Mouse (Mus musculus) CD4-positive naive resting alpha-beta T cell, adult 76 days (primary cell): ENCODE results near the gene Aldh3b1. TPM values are rescaled to one million over a fixed set of nuclear protein-coding genes. Genes with fewer than 3 reads are reported as not detected.

Experiments used
- total RNA-seq: library from RNA; stranded (reverse); gene quantifications from one replicate; pipeline ENCODE4 v1.2.4, GENCODE M21; 2023

Aldh3b1 gene
- 1.7 TPM for total RNA-seq

GRCm38 (mm10) chr19:3929211-3929941 lies at the start of gene Aldh3b1:
Gene Aldh3b1 (minus strand): TSS chr19:3929808.

GRCm38 (mm10) chr19:3972229-3972628 lies 42.6 kb upstream of the Aldh3b1 start, which contains the start of gene Aldh3b2:
Gene Aldh3b2 (plus strand): TSS chr19:3972328.

DNA sequence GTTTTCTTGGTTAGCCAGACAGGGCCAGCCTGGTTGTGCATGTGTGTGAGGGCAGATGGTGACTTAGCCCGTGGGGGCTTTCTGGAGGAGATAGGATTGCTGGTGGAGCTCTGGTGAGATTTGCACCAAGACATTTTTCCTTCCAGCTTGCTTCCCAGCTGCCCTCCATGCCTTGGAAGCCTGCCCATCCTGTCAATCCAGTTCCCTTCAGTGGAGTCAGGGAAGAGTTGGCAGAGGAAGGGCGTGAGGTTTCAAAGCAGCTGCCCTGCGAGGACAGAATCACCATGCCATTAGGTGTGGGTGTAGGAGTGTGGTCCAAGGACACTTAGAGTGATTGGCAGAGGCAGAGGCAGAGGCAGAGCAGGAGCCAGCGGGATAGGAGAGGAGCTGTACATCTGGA lies 28.9 kb upstream of the Aldh3b1 start, which contains the start of gene Aldh3b3:
Gene Aldh3b3, plus strand, starts transcription at position 176 of the 400 bp plus-strand sequence.

GRCm38 (mm10) chr19:3935032-3935895 lies 5.7 kb upstream of the Aldh3b1 start, which contains the start of gene Unc93b1:
Gene Unc93b1 (plus strand): TSS chr19:3935186.

GRCm38 (mm10) chr19:3912337-3913204 lies 17.0 kb downstream of the Aldh3b1 start, which contains the start of gene Ndufs8:
Gene Ndufs8 (minus strand): TSS chr19:3912774.

GRCm38 (mm10) chr19:3906795-3907786 lies 22.5 kb downstream of the Aldh3b1 start, which contains the start of gene Tcirg1:
Gene Tcirg1 (minus strand): TSS chr19:3907133.

Other genes starting within 250 kb of the Aldh3b1 start
- 7.0 TPM for gene Lrp5, start 243.2 kb downstream of the Aldh3b1 start, total RNA-seq
- 11.1 TPM for gene 1810055G02Rik, start 221.5 kb downstream of the Aldh3b1 start, total RNA-seq
- 201 TPM for gene Kmt5b, start 162.4 kb downstream of the Aldh3b1 start, total RNA-seq
- 77.8 TPM for gene Chka, start 78.0 kb downstream of the Aldh3b1 start, total RNA-seq
- 61.0 TPM for gene Tcirg1, start 22.7 kb downstream of the Aldh3b1 start, total RNA-seq
- 47.0 TPM for gene Ndufs8, start 17.0 kb downstream of the Aldh3b1 start, total RNA-seq
- 46.4 TPM for gene Unc93b1, start 5.4 kb upstream of the Aldh3b1 start, total RNA-seq
- gene Aldh3b3, start 28.8 kb upstream of the Aldh3b1 start, total RNA-seq: not detected
- gene Aldh3b2, start 42.5 kb upstream of the Aldh3b1 start, total RNA-seq: not detected
- not detected for gene Acy3, start 56.8 kb upstream of the Aldh3b1 start, total RNA-seq
- gene Tbx10, start 62.9 kb upstream of the Aldh3b1 start, total RNA-seq: not detected
- gene Nudt8, start 70.8 kb upstream of the Aldh3b1 start, total RNA-seq: 7.4 TPM
- 2.3 TPM for gene Gm49405, start 70.8 kb upstream of the Aldh3b1 start, total RNA-seq
- 2.9 TPM for gene Doc2g, start 73.5 kb upstream of the Aldh3b1 start, total RNA-seq
- 84.9 TPM for gene Ndufv1, start 83.0 kb upstream of the Aldh3b1 start, total RNA-seq
- gene Gstp1, start 108.2 kb upstream of the Aldh3b1 start, total RNA-seq: 182 TPM
- gene Gstp2, start 116.2 kb upstream of the Aldh3b1 start, total RNA-seq: 20.7 TPM
- 39.0 TPM for gene Gstp3, start 129.8 kb upstream of the Aldh3b1 start, total RNA-seq
- gene Cabp2, start 151.8 kb upstream of the Aldh3b1 start, total RNA-seq: not detected
- 152 TPM for gene Cdk2ap2, start 167.4 kb upstream of the Aldh3b1 start, total RNA-seq
- 266 TPM for gene Pitpnm1, start 170.2 kb upstream of the Aldh3b1 start, total RNA-seq
- 149 TPM for gene Aip, start 196.1 kb upstream of the Aldh3b1 start, total RNA-seq
- 0.26 TPM for gene Gpr152, start 210.0 kb upstream of the Aldh3b1 start, total RNA-seq
- 0.18 TPM for gene Cabp4, start 214.2 kb upstream of the Aldh3b1 start, total RNA-seq
- 121 TPM for gene Coro1b, start 218.8 kb upstream of the Aldh3b1 start, total RNA-seq
- gene Ptprcap, start 223.8 kb upstream of the Aldh3b1 start, total RNA-seq: 209 TPM
- 41.0 TPM for gene Rps6kb2, start 233.5 kb upstream of the Aldh3b1 start, total RNA-seq
- gene Carns1, start 245.7 kb upstream of the Aldh3b1 start, total RNA-seq: 75.2 TPM